ENCODE assay signal across 16 mouse cellular contexts in genomic region chr9:82907246-82907645, GRCm38 (mm10).
"Had no signal": no experiment of that assay in that cellular context is flagged by ENCODE, and none has a peak within 500 bp of the region (broad histone marks: within the 10 kb centered on the region; RNA-seq: fewer than 3 reads in every experiment).

No protein-coding gene starts in this region.

- H3K9me3 ChIP-seq: neural tube, embryonic 13.5 days; neural tube, embryonic 15.5 days; stomach, embryonic 15.5 days had no signal

- DNase-seq: retina, postnatal 1 day; right cerebral cortex, adult 18-20 months; right cerebral cortex, postnatal 14 days; right cerebral cortex, postnatal 25 days; right cerebral cortex, postnatal 4 days; spleen, adult 18-20 months; thymus, adult 18-20 months; thymus, adult 2 months; thymus, postnatal 14 days; thymus, postnatal 25 days; thymus, postnatal 36 days; thymus, postnatal 4 days had no signal

- H3K27me3 ChIP-seq: neural tube, embryonic 13.5 days; neural tube, embryonic 15.5 days; stomach, embryonic 15.5 days had no signal

- H3K4me1 ChIP-seq: neural tube, embryonic 13.5 days; neural tube, embryonic 15.5 days; stomach, embryonic 15.5 days had no signal

- H3K4me3 ChIP-seq: neural tube, embryonic 13.5 days; neural tube, embryonic 15.5 days; stomach, embryonic 15.5 days had no signal

- H3K4me2 ChIP-seq: neural tube, embryonic 13.5 days; neural tube, embryonic 15.5 days; stomach, embryonic 15.5 days had no signal

- H3K9ac ChIP-seq: neural tube, embryonic 13.5 days; neural tube, embryonic 15.5 days; stomach, embryonic 15.5 days had no signal

- H3K27ac ChIP-seq: neural tube, embryonic 13.5 days; neural tube, embryonic 15.5 days; stomach, embryonic 15.5 days; stomach, postnatal 0 days had no signal
